Mouse (Mus musculus) lung, adult 2 months (tissue): ENCODE data around the gene Dynlrb2. TPM values are rescaled to one million over a fixed set of nuclear protein-coding genes. Genes with fewer than 3 reads are reported as not detected.

Experiments used
- DNase-seq: peaks from one replicate; pipeline ENCODE4 v3.0.0; 2022
- H3K4me1 ChIP-seq: fragments of 200-500 bp; 2 replicates; pipeline ENCODE4 v1.6.1; 2011; ENCODE audit warnings: low read length; ENCODE audit not compliant: control insufficient read depth, insufficient read depth
- H3K4me3 ChIP-seq: fragments of 200-500 bp; replicated peaks from 2 replicates; pipeline ENCODE3; 2011; ENCODE audit warnings: low read depth, mild to moderate bottlenecking, control low read depth, low read length; ENCODE audit errors: extremely low read depth
- CTCF ChIP-seq: fragments of 200-500 bp; IDR thresholded peaks from 2 replicates; pipeline ENCODE4 v1.5.1; 2011; ENCODE audit warnings: mild to moderate bottlenecking, low read length, control low read depth; ENCODE audit not compliant: insufficient read depth
- POLR2A ChIP-seq: fragments of 200-500 bp; IDR thresholded peaks from 2 replicates; pipeline ENCODE4 v1.6.1; 2011; ENCODE audit warnings: low read depth, mild to moderate bottlenecking, control low read depth, low read length, borderline replicate concordance; ENCODE audit errors: extremely low read depth
- WGBS: fragments of 180-500 bp; shearing (Covaris S2); methylation state at CpG from one replicate; pipeline ENCODE4 v1.1.7; 2018; 5-methylcytosine and 5-hydroxymethylcytosine counted together
- polyA plus RNA-seq: library from polyadenylated mRNA; depleted of rRNA; stranded (reverse); fragments of >200 nt; gene quantifications from 2 replicates; pipeline ENCODE4 v1.2.3, GENCODE M21; 2012; rRNA removed

The Dynlrb2 gene
- polyA plus RNA-seq, 1 experiment, result 69.1 TPM

DNA sequence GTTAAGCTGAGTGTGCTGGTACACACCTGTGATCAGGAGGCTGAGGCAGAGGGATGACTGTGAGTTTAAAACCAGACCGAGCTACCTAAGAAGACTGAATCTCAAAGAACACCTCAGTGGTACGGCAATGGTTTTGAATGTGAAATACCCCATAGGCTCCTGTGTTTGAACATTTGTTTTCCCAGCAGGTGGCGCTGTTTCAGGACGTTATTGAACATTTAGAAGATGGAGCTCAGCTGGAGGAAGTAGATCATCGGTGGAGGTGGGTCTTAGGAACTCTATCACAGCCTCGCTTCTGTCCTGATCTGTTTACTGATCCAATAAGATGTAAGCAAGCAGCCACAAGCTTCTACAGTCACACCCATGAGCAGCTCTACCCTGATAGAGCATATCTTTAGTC, 28.3 kb downstream of the Dynlrb2 start:
- no peak overlapping the region for H3K4me3 ChIP-seq
- DNase-seq, result no peak
- no peak for TF ChIP-seq CTCF
- no peak for TF ChIP-seq POLR2A
- H3K4me1 ChIP-seq, result no peaks in the 10 kb centered on the region
- 74% methylated on average over 6 of the region's 6 CpGs for WGBS

DNA sequence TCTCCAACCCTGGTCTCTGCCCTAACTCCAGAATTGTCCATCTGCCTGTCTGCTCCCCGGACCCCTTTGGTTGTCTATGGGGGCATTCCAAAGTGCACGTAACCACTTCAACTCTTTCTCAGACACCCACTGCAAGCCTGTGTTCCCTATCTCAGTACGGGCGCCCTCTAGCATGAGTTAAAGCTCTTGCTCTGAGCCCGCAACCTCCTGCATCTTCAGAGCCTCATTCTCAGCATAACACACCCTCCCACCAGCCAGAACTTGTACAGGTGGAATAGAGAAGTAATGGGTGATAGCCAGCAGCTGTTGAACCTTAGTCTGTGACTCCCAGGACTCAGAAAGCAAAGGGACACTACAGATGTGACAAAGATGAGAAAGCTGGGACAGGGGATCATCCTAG, 32.0 kb downstream of the Dynlrb2 start:
- DNase-seq, result no peak
- Histone ChIP-seq H3K4me3 (no peak overlapping the region), H3K4me1 (no peaks in the 10 kb centered on the region)
- no peak for TF ChIP-seq POLR2A
- no peak for TF ChIP-seq CTCF
- 80% methylated on average over 5 of the region's 5 CpGs for WGBS

DNA sequence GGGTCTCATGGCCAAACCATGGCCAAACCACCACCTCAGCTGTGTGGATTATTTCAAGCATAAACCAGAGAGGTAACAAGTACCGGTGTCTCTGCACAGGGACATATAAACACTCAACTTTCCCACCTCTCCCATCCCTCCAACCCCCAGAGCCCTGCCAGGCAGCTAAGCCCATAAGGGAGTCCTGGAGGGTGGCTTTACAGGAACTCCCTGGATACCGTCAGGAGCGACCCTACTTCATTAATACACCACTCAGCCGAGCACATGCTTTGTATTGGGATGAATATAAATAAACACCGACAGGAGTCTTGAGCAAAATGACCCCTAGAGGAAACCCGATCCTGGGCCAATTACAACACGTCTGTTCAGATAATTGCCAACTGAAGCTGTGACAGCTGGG, 34.0 kb downstream of the Dynlrb2 start:
- no peaks in the 10 kb centered on the region for H3K4me1 ChIP-seq
- TF ChIP-seq CTCF, result no peak
- TF ChIP-seq POLR2A, result no peak
- DNase-seq, result no peak
- 24% methylated on average over 7 of the region's 7 CpGs for WGBS
- no peak overlapping the region for H3K4me3 ChIP-seq

- no peaks in the 10 kb centered on the region for H3K4me1 ChIP-seq
- no peak overlapping the region for H3K4me3 ChIP-seq
- no peak for TF ChIP-seq CTCF
- no peak for TF ChIP-seq POLR2A
- 62% methylated on average over 1 of the region's 1 CpGs for WGBS
- DNase-seq, result no peak
Observed at GRCm38 (mm10) chr8:116540136-116540535, 35.4 kb downstream of the Dynlrb2 start.

DNA sequence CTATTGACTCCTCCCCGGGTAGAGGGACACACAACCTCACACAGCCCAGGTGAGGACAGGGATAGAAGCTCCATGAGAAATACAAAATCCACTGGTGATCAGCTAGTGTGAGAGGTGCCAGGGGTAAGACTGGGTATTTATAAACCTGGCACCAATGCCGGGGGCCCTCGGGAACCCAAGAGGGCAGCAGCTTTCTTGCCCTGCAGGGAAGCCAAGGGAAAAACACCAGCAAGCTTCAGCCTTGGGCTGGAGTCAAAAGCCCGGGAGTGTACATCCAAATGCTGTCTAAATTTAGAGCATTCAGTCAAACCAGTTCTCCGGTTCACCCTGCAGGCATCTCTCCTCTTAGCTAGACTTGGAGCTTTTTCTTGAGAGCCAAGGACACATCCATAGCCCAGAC, 38.1 kb downstream of the Dynlrb2 start:
- 75% methylated on average over 5 of the region's 5 CpGs for WGBS
- TF ChIP-seq POLR2A, result no peak
- no peak for TF ChIP-seq CTCF
- DNase-seq, result no peak
- Histone ChIP-seq H3K4me1 (no peaks in the 10 kb centered on the region), H3K4me3 (no peak overlapping the region)

GRCm38 (mm10) chr8:116543366-116543765, 38.6 kb downstream of the Dynlrb2 start:
- Histone ChIP-seq H3K4me3 (no peak overlapping the region), H3K4me1 (no peaks in the 10 kb centered on the region)
- no peak for DNase-seq
- no peak for TF ChIP-seq CTCF
- no peak for TF ChIP-seq POLR2A
- 52% methylated on average over 1 of the region's 1 CpGs for WGBS

DNA sequence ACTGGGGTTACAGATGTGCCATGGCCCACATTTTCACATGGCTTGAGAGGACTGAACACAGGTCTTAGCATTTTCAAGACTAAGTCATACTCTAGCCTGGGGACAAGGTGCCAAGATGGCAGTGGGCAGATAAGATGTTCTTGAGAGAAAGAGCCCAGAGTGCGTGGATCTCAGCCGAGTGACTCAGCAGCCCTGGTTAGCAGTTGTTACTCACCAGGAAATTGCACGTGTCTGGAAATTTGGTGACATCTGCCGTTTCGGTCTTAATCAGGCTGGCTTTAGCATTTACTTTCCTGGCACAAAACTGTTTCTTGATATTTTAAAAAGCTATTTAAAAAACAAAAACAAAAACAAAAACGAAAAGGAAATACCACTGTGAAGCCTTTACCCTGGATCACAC, 47.5 kb downstream of the Dynlrb2 start:
- no peak for TF ChIP-seq POLR2A
- no peak overlapping the region for H3K4me3 ChIP-seq
- no peaks in the 10 kb centered on the region; the same call in 1 of the 2 replicates for H3K4me1 ChIP-seq
- DNase-seq, result no peak
- 72% methylated on average over 6 of the region's 6 CpGs for WGBS

DNA sequence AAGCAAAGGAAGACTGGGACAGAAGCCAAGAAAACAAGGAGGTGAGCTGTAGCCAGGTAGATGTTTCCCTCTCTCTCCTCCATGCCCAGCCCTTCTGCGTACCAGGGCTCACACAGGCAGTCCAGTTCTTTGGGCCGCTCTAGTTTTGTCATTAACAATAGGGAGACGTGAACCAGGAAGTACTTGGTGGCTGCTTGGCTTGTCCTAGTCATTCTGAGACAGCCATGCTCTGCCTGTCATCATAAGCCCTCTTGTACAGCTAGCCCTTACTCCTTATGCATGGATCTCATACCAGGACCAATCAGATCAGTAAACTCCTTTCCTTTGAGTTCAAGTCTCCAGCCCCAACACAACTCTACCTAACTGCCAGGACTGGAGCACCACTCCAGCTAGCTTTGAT, 48.0 kb downstream of the Dynlrb2 start:
- no peaks in the 10 kb centered on the region; the same call in 1 of the 2 replicates for H3K4me1 ChIP-seq
- no peak overlapping the region for H3K4me3 ChIP-seq
- WGBS, result 55% methylated on average over 3 of the region's 3 CpGs
- DNase-seq, result no peak
- TF ChIP-seq CTCF (no peak), POLR2A (no peak)

Other genes with a start within 250 kb of the Dynlrb2 start
- 3.2 and 3.3 TPM in 2 replicates for gene Cdyl2, start 228.0 kb downstream of the Dynlrb2 start, polyA plus RNA-seq